Mouse (Mus musculus) limb, embryonic 12.5 days (tissue): ENCODE results near the gene Abhd17b. TPM values are rescaled to one million over a fixed set of nuclear protein-coding genes. Genes with fewer than 3 reads are reported as not detected.

Experiments
- ATAC-seq: fragments of 200-750 bp; cut with Nextera tagmentation; 2 replicates; pipeline ENCODE4 v1.8.0; 2017; ENCODE audit warnings: low read depth, moderate TSS enrichment; ENCODE audit not compliant: insufficient number of reproducible peaks, insufficient read depth, low FRiP score, low TSS enrichment
- H3K27ac ChIP-seq: fragments of 300-500 bp; sonication (generic); 2 replicates; pipeline ENCODE4 v1.5.1; 2016; ENCODE audit warnings: mild to moderate bottlenecking, moderate library complexity
- H3K27me3 ChIP-seq: fragments of 300-500 bp; sonication (generic); 2 replicates; pipeline ENCODE4 v1.6.1; 2016; ENCODE audit warnings: mild to moderate bottlenecking, moderate library complexity
- H3K36me3 ChIP-seq: fragments of 300-500 bp; sonication (generic); 2 replicates; pipeline ENCODE4 v1.6.1; 2016; ENCODE audit warnings: mild to moderate bottlenecking, moderate library complexity
- H3K4me1 ChIP-seq: fragments of 300-500 bp; sonication (generic); replicated peaks from 2 replicates; pipeline ENCODE4 v1.6.1; 2016
- H3K4me2 ChIP-seq: fragments of 300-500 bp; sonication (generic); 2 replicates; pipeline ENCODE4 v1.6.1; 2016; ENCODE audit warnings: mild to moderate bottlenecking, moderate library complexity
- H3K4me3 ChIP-seq: fragments of 300-500 bp; sonication (generic); replicated peaks from 2 replicates; pipeline ENCODE4 v1.5.1; 2016; ENCODE audit warnings: mild to moderate bottlenecking
- H3K9ac ChIP-seq: fragments of 300-500 bp; sonication (generic); replicated peaks from 2 replicates; pipeline ENCODE4 v1.6.1; 2016; ENCODE audit warnings: mild to moderate bottlenecking, moderate library complexity
- H3K9me3 ChIP-seq: fragments of 300-500 bp; sonication (generic); 2 replicates; pipeline ENCODE4 v1.6.1; 2016; ENCODE audit warnings: mild to moderate bottlenecking, moderate library complexity
- WGBS: fragments of 180-500 bp; shearing (Covaris S2); methylation state at CpG from one replicate; pipeline ENCODE4 v1.1.7; 2016; 5-methylcytosine and 5-hydroxymethylcytosine counted together
- polyA plus RNA-seq: library from polyadenylated mRNA; unstranded; fragments of >200 nt; fragmentation: Nextera tagmentation; extraction: Ambion mirVana; gene quantifications from 2 replicates; pipeline ENCODE4 v1.2.1, GENCODE M21; 2016

Abhd17b gene
- polyA plus RNA-seq, 1 experiment from 2014 or later = 37.4 TPM

DNA sequence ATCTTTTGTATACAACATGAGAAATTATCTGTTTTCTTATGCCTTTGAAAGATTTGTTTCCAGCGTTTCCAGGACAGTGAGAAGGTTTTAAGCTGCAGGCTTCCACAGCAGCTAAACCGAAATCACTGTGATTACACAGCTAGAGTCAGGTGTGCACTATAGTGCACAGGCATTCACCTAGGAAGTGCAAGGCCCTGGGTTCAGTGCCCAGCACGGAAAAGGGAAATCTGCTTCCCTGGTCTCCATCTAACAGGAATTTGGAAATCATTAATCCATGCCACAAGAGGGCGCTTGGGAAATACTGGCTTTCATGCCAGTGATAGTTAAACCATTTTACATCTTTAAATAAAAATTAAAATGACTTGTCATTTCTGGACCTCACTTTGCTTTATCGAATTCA is 81.1 kb downstream of the Abhd17b start:
- Histone ChIP-seq H3K9me3 (no peaks in the 10 kb centered on the region), H3K9ac (no peak overlapping the region), H3K4me3 (no peak overlapping the region), H3K4me1 (peaks cover 13% of the 10 kb centered on the region), H3K27me3 (no peaks in the 10 kb centered on the region), H3K36me3 (no peaks in the 10 kb centered on the region), H3K27ac (no peak overlapping the region), H3K4me2 (no peak overlapping the region)
- WGBS = 44% methylated on average over 5 of the region's 5 CpGs
- ATAC-seq = no peak

Other genes starting within 250 kb of the Abhd17b start
- gene Gda, start 179.7 kb upstream of the Abhd17b start, polyA plus RNA-seq = not detected in 2 replicates
- gene 1110059E24Rik, start 209 bp upstream of the Abhd17b start, polyA plus RNA-seq = 61.0 and 63.2 TPM in 2 replicates
- 49.8 and 50.3 TPM in 2 replicates for gene Cemip2, start 125.2 kb downstream of the Abhd17b start, polyA plus RNA-seq